Mouse (Mus musculus): ENCODE data around the gene Wdr49.

Wdr49 gene

DNA sequence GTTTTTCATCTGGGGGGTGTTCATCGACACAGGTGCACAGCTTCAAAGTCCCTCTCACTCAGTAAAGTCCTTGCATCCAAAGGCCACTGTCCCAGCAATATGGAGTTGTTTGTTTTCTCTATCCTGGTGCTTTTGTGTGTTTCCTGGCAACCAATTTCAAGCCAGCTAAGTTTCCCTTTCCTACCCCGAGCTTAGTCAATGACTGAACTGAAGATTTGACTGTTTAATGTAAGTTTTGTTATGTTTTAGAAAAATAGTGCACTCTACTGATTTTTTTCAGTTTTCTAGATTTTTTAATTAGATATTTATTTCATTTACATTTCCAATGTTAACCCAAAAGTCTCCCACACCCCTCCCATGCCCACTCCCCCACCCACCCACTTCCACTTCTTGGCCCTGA lies at the start of gene Wdr49:
Wdr49 (minus strand) TSS at position 101 of the 400 bp plus-strand sequence.
- DNase-seq, result no peak

DNA sequence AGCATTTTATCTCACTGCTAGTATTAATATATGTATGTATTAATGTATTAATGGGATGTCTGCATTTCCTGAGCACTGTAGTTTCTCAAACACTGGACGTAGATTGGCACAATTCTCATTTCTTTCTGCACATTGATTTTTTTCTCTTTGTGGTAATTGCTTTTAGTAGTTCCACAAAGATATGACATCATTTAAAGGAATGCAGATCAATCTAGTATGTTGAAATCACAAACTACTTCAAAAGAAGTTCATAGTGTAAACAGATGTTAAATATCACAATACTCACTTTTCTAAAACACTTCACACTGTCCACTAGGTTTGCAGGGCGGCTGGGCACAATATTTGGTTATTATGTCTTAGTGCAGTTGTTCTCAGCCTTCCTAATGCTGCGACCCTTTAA lies 49.1 kb upstream of the Wdr49 start:
- DNase-seq, result no peak

DNA sequence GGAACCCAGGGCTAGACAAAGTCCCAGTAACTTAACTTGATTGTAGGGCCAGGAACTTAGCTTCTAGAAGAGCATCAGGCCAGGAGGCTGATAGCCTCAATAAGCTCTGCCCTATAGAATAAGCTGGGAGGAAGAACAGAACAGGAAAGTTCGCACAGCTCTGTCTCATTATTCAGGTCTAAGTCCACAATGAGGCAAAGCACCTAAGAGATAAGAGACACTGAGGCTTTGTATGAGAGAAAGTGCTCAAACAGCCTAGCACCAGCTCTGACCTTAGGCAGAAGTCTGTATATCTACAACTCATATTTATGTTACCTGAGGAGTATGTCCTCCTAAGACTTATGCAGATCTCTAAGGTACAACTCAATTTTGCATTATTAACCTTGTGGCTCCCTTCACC lies 40.6 kb upstream of the Wdr49 start:
- no peak for DNase-seq

DNA sequence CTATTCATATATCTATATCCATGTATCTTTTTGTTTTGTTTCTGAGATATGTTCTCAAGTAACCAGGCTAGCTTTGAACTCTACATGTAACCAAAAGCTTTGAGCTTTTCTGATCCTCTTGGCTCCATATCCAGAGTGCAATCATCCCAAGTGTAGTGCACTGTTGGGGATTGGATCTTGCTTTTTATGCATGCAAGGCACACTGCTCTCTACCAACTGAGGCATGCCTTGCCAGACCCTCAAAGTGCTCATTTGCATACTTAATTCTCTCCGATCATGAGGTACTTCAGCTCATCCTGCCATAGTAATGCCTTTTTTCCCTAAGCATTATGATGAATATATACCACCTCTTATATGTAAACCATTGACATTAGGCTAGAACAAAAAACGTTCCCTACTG lies 39.4 kb upstream of the Wdr49 start:
- no peak for DNase-seq

DNA sequence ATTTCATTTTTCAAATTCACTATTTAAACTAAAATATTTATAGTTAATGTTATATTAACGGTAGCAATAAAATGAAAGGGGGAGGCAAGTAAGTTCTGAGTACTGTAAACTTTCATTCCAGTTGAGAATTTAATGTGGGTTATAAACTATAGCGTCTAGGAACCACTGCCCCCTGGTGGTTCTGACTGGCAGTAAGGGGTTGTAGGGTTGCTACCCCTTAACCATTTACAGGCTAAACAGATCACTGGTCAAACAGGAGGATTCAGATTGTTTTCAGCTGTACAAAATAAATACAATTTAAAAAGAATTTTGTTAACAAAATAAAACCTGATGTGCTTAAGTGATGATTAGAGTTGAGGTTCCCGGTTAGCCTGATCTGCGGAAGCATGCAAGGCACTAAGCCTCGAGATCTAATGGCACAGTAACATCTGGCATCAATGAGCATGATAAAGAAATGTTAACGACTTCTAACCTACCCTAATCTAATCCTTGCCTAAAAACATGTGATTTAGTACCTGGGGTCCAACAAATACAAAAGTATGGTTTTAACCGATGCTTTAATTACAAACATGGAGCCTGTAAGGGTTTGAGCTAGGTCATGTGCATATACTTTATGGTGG lies 35.8 kb upstream of the Wdr49 start:
- DNase-seq, result no peak

DNA sequence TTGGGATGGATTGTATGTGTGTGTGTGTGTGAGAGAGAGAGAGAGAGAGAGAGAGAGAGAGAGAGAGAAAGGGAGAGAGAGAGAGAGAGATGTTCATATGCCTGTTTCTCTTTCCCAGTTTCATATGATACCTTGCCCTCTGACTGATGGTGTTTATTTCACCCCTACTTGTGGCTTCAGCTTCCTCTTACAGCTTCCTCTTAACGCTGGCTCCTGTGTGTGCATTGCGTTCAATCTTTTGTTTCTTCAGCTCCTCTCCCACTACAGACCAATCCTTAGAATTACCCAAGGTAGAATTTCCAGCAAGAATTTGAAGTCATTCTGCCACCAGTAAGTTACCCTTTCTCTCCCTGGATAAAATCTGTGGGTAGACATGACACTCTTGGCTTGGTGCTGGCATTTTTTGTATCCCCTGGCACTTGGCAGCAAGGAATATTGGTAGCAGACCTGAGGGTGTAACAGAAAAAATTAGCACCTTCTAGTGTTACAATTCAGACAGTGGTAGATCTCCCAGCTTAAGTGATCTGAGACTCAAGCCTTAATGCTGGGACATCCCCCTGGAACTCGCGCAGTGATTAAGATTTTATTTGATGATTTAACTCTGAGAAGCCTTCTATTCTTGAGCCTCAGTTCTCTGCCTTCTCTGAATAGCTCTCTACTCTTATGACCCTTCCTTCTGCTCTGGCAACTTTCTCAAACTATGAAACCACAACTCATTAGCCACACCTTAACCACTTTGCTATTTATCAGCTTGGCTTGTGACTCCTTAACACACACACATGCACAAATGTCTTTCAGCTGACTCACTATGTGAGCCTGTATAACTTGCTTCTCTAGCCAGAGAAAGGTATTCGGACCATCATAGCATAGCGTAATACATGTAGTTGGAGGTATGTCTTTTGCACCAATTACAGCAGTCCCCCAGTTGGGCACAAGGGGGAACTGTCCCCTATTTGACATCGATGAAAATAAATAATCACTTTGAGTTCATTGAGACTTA lies 17.3 kb upstream of the Wdr49 start:
- no peak for DNase-seq

DNA sequence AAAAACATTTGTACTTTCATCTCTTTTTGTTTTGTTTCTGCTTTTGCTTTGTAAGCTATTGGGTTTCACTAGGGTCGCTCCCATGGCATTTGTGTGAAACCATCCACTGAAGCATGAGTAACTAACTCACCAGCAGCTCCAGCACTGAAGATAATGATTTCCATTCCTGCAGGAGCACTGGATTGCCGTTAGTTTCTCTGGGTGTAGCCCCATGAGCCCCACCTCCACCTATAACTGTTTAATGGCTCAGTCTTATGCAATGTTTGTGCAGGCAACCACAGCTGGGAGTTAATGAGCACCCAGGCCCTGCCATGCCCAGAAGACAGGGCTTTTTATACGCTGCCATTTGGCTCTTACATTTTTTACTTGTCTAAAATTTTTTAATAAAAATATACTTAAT lies 11.0 kb upstream of the Wdr49 start:
- DNase-seq, result no peak

DNA sequence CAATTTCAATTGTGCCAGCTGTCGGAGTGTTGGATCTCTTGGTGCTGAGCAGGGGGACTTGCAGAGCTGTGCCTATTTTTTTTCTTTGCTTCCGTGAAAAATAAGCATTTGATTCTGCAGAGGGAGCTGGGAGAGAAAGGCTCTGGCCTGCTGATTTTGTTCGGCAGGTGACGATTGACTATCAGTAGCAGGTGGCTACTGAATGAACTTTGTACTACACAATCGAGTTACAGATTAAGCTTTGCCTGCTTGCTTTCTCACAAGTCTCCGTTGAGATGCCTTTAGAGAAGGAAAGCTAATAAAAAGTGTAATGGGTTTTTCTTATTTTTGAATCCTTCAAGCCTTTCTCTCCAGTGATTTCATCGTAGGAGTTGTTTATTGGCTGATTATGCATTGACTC lies 6.8 kb downstream of the Wdr49 start:
- no peak for DNase-seq

DNA sequence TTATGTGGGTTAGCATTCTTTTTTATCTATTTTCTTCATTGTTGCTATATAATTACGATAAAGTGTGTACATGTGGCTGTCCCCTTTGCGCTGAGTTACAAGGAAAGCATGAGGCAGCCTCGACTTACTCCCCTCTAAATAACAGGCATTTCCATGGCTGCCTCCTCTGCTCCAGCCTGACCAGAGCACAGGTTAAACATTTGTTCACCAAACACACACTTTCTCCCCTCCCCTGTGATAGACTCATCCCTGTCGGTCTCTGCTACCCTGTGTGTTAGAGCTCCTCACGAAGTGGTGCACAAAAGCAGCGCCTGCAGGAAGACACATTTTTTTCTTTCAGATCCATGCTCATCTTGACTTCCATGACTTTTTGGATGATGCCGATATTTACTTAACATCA lies 7.3 kb downstream of the Wdr49 start:
- no peak for DNase-seq

DNA sequence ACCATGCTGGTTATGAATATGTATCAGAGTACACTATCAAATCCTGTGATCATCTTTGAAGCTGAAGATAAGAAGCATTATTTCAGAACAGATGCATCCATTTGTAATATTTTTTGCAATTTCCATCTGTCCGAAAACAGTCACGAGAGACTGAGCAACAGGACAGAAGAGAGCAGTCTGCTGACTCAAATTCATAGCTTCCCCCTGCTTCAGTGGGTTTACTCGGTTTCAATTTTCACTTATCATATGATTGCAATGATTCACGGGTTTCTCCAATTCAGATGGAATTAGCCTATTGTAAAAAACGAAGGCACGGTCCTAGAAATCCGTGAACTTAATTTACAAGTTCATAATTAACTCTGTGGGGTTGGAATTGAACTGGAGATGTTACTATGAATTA lies 13.8 kb downstream of the Wdr49 start:
- no peak for DNase-seq

DNA sequence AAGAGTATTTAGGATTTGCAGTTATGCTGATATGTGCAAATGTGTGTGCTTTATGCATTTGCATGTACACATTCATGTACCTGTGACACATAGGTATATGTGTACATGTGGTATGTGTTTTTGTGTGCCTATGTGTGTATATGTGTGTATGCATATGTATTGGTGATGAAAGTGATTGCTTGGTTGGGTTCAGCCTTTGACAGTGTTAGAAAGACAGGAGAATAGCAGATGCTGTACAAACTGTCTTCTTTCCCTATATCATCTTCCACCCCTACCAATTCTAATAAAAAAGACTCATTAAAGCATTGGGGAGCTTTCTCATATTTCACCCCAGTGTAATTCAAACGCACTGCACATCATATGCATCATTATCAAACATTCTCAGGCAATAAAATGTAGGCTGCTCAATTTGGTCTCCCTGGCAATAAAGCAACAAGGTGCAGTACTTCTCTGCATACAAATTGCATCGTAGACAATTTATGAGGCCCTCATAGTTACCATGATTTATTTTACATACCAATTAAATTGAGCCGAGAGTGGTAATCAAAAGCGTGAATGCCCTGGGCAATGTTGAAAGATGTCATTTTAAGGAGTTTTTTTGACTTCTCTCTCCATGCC lies 51.3 kb downstream of the Wdr49 start:
- DNase-seq, result no peak

DNA sequence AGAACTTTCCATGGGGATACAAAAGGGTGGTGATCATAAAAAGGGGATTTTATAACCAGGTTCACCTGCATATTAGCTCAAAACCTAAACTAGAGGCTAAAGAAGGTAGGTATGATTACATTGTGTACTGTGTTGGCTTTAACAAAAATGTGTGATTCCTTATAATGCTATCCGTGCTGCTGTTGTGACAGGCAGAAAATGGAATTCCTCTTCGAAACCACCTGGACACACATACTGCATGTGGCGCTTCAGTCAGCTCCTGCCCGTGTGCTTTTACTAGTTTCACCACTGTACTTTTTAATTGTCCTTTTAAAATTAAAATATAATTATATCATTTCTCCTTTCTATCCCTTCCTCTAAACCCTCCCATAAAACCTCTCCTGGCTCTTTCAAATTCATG lies 86.0 kb downstream of the Wdr49 start:
- DNase-seq, result no peak

DNA sequence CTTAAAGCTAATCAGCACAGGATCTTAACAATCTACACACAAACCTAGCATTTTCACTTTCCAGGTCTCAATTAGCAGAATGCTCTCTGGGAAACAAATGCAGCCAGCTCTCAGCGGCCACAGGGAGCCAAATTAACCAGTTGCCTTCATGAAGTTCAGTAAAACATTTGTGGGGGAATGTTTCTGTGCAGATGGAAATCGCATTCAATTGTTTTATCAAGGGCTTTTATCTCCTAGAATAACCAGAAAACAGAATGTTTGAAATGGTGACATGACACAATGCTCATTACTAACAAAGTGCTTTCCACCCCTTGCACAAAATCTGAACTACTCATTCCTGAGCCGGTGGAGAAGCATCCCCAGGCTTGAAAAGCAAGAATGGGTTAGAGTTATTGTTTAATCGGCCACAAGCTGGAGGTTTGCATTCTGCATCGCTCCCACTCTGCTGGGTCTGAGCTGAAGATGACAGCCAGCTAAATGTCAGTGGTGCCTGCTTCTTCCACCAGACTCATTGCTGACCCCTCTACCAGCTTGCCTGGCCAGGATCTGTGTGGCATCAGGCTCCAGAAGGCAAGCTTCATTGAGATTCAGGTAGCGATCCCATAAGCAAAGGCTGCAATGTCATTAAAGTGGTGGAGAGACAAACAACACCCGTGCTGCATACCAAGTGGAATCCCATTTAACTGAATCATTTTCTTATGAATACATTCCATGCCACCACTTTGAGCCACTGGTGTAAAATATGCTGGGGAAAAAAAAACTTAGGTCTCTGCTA lies 86.6 kb downstream of the Wdr49 start:
- DNase-seq, result peak; percentile 7

DNA sequence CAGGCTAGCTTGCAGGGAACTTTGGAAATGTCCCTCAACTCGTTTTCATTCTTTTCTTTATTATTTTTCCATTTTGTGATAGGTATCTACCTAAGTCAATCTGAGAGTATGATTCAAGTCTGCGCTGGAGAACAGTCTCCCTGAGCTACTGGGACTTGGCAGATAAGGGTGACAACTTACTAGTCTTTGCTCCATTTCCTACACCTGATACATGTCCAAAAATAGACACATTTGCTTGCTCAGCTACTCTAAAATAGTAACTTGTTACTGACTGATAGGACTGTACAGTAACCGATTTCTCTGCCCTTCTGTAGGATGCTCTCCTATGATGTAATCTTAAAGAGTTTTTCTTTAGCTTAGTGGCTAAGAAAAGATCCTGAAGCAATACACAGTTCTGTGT lies 87.5 kb downstream of the Wdr49 start:
- DNase-seq, result no peak

DNA sequence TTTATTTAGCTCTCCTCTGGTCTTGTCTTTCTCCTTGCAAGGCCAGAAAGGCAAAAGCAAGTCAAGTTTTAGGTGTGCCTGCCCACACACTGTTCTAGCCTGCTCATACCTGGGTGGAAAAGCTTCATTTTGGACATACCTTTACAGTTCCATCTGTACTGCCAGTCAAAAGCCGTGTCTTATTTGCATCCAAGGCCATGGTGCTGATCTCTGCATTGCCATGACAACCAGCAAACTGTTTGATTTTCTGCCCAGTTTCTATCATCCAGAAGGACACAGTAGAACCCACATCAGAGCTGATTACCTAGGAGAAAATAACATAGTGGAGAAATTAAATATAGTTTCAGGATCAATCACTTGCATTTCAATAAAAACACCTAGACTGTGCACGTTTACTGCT lies 100.2 kb downstream of the Wdr49 start:
- no peak for DNase-seq

DNA sequence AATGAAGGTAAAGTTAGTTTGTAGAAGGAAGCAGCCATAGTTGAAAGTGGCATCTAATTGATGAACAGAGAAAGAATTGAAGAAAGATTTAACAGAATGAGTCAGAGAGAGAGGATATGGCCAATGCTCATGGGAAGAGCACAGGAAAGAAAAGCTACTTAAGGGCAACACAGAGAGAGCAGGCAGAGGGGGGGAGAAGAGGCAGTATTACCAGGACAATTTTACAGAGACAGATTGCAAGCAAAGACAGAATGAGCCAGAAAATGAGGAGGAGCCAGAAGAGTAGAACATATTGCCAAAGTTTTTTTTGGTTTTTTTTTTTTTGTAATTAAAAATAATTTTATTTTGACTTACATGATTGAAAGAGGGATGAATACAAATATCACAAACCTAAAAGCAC lies 128.0 kb downstream of the Wdr49 start:
- no peak for DNase-seq

DNA sequence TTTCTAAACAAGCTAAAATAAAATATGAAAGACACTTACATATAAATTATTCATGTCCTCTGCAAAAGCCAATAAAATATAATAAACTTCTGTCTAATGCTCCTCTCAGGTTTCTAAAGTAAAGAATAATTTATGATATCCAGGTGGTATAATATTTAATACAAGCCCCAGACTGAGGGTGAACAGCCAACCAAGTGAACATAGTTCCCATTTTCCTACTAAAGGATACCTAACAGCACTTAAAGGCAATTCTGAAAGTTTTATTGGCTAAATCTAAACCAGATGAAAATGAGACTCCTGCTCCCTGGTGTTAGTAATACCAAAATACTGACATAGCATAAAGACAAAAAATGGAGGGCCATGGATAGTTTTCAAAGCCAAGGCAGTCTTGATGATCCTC lies 144.8 kb downstream of the Wdr49 start:
- DNase-seq, result no peak

DNA sequence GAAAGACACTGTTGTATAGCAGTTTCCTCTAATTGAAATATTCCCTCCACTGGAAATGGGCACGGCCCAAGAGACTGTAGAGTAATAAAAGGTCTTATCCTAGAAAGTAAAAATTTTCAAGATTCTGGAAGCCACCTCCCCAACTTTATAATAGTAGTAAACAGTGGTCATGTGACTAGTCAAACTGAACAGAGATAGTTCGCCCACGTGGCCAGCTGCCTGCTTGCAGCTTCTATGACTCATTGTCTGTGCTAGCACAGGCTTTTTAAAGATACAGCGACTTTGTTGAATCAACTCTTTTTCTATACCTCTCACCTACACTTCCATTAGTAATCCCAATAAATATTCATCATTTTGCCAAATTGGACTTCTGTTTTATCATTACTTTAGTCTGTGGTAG lies 161.0 kb downstream of the Wdr49 start:
- no peak for DNase-seq

DNA sequence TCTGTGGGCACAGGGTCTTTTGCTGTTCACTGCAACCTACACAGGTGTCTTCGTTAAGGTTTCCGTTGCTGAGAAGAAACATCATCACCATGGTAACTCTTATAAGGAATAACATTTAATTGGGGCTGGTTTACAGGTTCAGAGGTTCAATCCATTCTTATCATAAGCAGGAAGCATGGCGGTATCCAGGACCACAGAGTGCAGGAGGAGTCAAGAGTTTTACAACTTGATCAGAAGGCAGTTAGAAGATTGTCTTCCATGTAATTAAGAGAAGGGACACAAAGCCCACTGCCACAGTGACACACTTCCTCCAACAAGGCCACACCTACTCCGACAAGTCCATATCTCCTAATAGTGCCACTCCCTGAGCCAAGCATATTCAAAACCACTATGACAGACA lies 173.1 kb downstream of the Wdr49 start:
- DNase-seq, result no peak

DNA sequence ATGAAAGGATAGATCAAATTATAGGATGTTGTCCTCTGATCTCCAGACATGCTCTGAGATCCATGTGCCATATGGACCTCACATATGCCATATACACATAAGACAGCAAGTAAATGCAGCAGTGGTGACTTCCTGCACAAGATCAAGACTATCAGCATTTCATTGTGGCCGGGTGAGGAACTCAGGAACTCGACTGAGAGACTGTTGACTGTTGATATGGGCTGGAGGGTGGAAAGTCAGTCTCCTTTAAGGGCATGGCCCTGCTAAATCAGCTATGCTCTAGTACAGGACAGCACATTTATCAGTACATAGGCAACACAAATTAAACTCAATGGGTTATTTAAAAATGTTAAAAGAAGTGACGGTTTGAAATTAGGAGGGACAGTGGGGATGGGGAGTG lies 173.7 kb downstream of the Wdr49 start:
- DNase-seq, result no peak

DNA sequence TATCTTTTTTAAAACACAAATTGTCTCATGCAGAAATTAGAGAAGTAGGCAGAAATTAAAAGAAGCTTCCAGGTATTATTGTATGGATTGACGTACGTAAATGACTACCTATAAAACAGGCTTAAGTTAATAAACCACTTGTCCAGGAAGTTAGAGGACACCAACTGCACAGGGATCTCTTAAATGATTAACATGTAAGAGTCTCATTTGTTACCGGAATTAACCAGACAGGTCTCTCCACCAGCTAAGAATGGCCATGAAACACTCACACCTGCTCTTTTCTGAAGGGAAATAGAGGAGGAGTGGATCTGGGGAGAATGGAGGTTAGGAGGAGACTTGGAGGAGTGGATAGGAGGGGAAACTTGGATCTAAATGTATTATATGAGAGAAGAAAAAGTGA lies 176.4 kb downstream of the Wdr49 start:
- no peak for DNase-seq

DNA sequence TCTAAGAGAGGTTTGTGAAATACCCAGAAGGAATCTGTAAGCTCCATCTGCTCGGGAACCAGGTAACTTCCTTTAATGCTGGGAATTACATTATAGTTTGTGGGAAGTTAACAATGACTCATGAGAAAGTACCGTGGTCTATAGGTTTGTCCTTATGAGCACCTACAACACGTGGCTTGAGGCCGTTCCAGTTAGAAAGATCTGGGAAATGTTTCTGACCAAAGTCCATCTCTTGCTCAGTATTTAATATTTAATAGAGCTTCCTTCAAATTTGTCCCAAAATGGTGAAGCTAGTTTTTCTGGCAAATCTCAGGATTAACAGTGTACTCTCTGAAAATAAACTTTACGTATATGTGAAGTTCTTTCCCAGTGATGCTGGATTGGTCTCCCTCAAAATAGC lies 177.3 kb downstream of the Wdr49 start:
- no peak for DNase-seq

DNA sequence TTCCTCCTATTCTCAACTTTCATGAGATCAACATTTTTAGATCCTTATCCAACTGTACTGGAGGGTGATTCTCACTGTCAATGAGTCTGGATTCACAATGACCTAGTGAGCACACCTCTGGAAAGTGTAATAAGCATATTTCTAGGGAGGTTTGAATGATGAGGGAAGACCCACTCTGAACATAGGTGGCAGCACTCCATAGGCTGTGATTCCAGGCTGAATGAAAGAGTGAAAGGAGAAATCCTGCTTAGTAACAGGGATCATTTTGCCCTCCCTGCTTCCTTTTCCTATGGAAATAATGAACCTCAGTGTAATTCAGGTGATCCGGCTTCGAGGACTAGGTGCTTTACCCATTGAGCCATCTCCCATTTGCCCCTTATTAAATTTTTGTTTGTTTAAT lies 180.9 kb downstream of the Wdr49 start:
- no peak for DNase-seq

All from cerebellum, adult 9-11 months (tissue).